Mouse (Mus musculus): Measurements from ENCODE around the gene Tmem109.

The Tmem109 gene

GRCm38 (mm10) chr19:10892201-10892600, 10.4 kb upstream of the Tmem109 start:
- no peak for DNase-seq (ENCODE audit: low spot score)

GRCm38 (mm10) chr19:10880975-10881425, 801 bp downstream of the Tmem109 start:
- no peak for DNase-seq (ENCODE audit: low spot score)

DNA sequence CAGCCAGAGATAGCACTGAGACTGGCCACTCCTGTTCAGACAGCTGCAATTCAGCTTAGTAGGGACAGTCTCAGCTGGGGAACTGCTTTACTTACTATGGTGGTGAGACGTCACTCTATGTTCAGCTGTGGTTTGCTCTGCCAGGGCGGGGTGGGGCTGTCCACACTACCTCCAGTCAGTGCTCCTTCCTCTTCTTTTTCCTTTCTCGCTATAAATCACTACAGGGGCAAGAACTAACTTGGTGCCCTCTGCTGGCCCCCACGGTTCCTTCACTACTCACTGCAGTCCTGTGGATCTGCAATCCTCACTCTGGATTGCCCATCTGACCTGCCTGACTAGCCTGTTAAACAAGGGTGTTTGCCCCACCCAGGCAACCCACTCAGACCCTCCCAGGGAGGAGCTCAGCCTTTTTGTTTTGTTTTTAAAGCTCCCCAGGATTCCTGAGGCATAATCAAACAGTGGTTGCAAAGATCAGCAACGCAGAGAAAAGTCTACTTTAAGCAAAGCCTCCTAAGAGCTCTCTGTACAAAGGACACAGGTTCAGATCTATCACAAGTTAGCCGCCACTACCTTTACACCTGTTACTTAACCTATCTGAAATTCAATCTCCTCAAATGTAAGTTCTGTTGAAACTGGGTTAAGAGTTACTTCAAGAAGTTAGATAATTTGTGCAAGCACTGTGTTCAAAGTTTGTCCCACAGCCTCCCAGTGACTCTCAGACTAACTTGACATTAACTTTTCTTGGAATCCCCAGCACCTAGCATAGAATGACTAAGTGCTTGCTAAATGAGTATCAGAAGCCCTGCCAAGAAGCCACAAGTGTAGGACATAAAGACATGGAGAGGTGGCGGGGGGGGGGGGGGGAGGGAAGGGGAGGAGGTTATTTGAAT, 1.5 kb downstream of the Tmem109 start:
- DNase-seq (ENCODE audit: low spot score), result peak; percentile 74

DNA sequence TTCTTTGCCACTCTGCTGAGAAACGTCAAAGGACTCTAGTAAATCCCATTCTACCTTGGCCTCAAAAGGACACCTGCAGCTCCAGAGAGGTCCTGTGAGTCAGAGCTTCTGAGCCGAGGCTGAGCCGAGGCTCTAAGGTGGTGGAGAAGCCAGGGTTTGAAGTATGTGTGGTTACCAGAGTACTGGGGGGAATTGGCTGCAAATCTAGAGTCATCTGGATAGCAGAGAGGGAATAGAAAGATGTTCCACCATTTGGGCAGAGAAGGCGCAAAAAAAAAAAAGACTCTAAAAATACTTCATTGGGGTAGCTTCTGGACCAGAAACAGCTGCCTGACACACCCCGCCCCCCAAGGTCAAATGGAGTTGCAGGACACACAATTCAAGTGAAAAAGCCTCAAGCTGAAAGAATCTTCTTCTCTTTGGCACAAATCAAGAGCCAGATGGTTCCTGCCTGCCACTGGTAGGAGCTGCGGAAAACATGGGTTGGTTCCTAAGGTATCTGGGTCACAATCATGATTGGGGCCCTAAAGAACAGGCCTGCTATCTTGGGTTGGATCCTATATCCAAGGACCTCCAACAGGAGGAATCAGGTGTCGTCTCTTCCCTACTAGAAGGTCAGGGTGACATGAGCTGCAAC, 3.5 kb downstream of the Tmem109 start:
- DNase-seq (ENCODE audit: low spot score), result no peak

DNA sequence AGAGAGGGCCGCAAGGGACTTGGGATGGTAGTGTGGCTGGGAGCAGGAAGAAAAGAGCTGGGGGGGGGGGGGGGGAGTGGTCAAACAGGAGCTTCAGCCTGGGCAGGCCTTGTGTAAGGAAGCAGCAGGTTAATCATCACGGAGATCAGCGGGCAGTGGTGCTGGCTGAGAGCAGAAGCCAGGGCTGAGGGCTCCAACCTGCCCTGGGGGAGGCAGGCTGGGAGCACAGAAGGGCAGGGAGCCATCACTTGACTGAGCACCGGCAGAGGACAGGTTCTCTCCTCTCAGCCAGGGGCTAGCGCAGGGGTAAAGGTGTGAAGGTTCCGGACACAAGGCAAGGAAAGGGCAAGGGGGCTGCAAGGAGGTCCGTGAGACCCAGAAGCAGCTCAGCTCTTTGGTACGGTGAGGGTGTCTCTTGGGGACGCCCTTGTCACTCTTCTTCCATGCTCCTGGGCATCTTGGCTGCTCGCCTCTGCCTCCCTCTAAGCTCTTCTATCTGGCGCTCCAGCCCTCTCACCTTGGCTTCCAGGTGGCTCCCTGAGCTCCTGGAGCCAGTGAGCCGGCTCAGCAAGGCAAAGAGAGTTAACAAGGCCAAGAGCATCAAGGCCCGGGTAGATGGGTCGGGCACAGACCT, 10.4 kb downstream of the Tmem109 start:
- peak; percentile 54 for DNase-seq (ENCODE audit: low spot score)

- no peak for DNase-seq (ENCODE audit: low spot score)
Observed at GRCm38 (mm10) chr19:10870676-10871075, 11.1 kb downstream of the Tmem109 start.

GRCm38 (mm10) chr19:10869886-10870527, 11.8 kb downstream of the Tmem109 start, which contains the start of gene Tmem132a:
Gene Tmem132a (minus strand): TSS chr19:10869940.
- DNase-seq (ENCODE audit: low spot score), result peak; percentile 37

DNA sequence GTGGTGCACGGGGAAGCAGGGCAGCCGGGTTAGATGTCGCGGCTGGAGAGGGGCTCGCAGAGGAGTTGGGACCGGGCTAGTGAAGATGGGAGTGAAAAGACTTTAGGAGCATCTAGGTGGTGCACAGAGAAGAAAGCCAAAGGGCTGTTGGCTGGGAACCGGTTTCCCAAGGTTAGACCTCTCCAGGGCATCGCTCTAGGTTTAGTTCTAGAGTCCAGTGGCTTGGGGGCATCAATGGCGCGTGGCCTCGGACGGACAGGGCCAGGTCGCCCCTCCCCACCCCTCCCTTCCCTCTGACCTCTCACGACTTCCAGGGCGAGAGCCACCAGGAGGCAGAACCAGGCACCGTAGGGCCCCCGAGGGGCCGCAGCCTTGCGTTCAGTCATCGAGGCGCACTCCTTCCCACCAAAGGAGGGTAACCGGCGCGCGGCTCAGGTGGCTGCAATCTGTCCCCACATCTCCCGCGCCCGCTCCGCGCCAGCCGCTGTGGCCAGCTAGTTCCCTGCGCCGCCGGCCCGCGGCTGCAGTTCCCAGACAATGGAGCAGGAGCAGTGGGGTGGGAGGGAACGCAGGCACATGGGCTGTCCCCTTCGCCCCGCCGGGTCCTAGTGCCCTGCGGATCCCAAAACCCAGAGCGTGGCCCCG, 12.4 kb downstream of the Tmem109 start:
- DNase-seq (ENCODE audit: low spot score), result peak; percentile 78

GRCm38 (mm10) chr19:10868623-10869141, 13.1 kb downstream of the Tmem109 start:
- no peak for DNase-seq (ENCODE audit: low spot score)

GRCm38 (mm10) chr19:10867946-10868622, 13.7 kb downstream of the Tmem109 start:
- DNase-seq (ENCODE audit: low spot score), result no peak

DNA sequence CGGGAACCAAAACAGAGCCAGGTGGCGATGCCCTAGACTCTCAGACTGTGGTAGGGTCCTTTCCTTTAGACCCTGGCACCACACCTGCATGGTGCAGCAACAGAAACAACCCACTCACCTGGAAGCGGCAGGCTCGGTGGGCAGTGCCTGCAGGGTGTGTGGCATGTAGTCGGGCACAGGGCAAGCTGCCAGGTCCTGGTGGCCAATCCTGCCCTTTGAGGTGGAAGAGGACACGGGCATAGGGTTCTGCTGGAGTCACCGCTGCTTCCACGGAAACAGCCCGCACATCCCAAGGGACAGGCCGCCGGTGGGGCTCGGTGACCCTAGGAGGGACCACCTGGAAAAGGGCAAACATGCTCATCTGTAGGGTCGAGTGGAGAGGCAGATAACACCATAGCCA, 15.4 kb downstream of the Tmem109 start:
- no peak for DNase-seq (ENCODE audit: low spot score)

- no peak for DNase-seq (ENCODE audit: low spot score)
Observed at GRCm38 (mm10) chr19:10860072-10860497, 21.7 kb downstream of the Tmem109 start.

- DNase-seq (ENCODE audit: low spot score), result no peak
Observed at GRCm38 (mm10) chr19:10856520-10856919, 25.3 kb downstream of the Tmem109 start.

- no peak for DNase-seq (ENCODE audit: low spot score)
Observed at GRCm38 (mm10) chr19:10855422-10855821, 26.4 kb downstream of the Tmem109 start.

- no peak for DNase-seq (ENCODE audit: low spot score)
Observed at GRCm38 (mm10) chr19:10847311-10848087, 34.3 kb downstream of the Tmem109 start.

- DNase-seq (ENCODE audit: low spot score), result no peak
Observed at GRCm38 (mm10) chr19:10846150-10846549, 35.7 kb downstream of the Tmem109 start.

GRCm38 (mm10) chr19:10845454-10845853, 36.3 kb downstream of the Tmem109 start:
- DNase-seq (ENCODE audit: low spot score), result no peak

GRCm38 (mm10) chr19:10844206-10844605, 37.6 kb downstream of the Tmem109 start:
- DNase-seq (ENCODE audit: low spot score), result no peak

GRCm38 (mm10) chr19:10842914-10843313, 38.9 kb downstream of the Tmem109 start:
- DNase-seq (ENCODE audit: low spot score), result no peak

Measured in urinary bladder, postnatal 14 days (tissue).